Mouse (Mus musculus) retina, adult 2 months (tissue): ENCODE measurements around the gene March1.
A peak's percentile ranks its signal among the peaks of the same experiment; 100 is the strongest.
"Not testable (repeated sequence)": the region's sequence is repeated elsewhere in the genome, so short reads cannot be mapped to it uniquely, and the experiment has no call there.

Source experiments
- DNase-seq: peaks from one replicate; pipeline ENCODE4 v3.0.0-alpha.2; 2012; ENCODE audit warnings: low read depth, low spot score

Gene March1

DNA sequence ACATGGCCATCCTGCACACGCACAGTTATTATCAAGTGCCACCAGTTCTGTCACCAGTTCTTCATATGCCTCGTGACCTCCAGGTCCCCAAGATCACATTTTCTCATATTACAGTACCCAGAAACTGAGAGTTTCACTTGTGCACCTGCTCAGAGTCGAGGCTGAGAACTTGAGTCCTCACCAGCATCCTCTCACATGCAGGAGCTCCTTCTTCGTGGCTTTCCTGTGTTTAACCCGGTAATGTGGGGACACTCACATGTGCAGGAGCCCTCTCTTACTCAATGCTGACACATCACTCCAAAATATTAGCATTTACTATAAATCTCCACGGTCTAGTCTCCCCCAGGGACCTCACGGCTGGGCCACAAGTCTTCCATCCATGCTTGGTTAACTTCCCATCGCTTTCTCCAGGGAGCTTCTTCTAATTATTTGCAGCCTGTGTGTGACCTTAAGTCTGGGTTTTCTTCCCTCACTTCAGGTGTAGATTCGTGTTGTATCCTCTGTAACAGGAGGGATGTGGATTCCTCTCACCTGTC is 792.4 kb downstream of the March1 start:
- no peak for DNase-seq

DNA sequence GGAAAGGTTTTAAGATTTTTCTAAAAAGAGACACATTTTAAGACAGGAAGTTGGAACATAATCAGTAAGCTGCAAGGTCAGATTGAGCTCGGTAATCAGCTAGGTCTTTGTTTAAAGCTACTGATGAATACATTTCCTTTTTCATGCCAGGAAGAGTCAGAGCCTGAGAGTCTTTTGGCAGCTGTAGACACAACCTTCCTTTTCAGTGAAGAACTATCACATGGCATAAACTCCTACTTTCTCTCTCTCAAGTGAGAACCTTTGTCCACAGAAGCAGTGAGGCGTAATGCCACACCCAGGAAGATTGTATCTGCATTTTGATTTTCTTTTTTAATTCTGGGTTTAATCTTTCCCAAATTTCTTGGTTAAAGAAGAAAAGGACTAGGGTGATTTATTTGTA is 795.4 kb downstream of the March1 start:
- no peak for DNase-seq

- DNase-seq, result no peak
Measured at GRCm38 (mm10) chr8:66415234-66415633, 797.5 kb downstream of the March1 start.

- DNase-seq, result not testable (repeated sequence)
Measured at GRCm38 (mm10) chr8:66417591-66417990, 799.9 kb downstream of the March1 start.

DNA sequence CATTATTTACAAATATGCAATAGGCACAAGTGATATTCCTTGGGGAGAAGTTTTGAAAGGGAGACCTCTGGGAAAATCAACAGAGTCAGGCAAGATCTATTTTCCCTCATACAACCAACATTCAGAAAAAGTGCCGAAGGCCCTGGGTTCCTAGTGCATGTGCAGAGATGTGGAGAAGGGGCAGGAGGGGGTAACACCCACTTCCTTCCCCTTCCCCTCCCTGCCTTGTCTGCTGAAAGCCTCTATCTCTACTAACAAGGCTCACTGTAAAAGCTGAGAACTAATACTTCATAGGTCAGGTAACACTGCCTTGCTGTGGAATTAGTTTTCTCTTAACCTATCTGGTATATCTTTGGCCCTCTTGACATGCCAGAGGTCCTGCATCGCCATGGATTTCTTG is 812.9 kb downstream of the March1 start:
- DNase-seq, result no peak

- peak; percentile 66 for DNase-seq
Measured at GRCm38 (mm10) chr8:66433577-66433976, 815.9 kb downstream of the March1 start.

DNA sequence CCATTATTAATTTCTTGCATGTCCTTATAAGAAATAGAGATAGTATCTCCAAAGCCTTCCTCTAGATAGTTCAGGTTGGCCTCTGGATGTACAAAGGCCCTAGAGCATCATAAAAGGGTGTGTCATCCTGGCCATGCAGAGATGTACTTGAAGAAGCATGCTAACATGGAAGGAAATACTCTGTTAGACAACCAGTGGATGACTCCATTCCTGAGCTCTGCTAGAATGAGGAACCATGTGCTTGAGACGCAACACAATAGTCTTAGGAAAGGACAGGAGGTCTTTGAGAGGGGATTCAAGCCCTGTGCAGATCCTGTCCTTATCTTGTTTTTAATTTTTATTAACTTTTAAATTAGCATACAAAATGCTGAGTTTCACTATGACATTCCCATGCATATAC is 819.1 kb downstream of the March1 start:
- no peak for DNase-seq

DNA sequence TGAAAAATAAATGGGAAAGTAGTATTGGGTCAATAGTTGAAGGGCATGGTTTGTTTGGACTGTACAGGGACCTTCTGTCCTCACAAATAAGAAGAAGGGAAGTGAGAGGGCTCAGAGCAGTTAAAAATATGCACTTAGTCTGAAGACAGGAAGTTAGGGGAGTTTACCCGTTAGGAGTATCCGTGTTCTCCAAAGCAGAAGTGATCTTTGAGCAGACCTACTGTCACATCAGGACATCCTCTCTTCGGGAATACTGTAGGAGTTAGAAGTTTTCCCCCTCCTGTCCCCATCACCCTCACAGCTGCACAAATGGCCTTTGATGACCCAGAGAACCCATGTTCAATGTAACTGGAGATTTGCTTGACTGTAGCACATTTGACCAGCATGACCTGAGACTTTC is 820.2 kb downstream of the March1 start:
- DNase-seq, result no peak

DNA sequence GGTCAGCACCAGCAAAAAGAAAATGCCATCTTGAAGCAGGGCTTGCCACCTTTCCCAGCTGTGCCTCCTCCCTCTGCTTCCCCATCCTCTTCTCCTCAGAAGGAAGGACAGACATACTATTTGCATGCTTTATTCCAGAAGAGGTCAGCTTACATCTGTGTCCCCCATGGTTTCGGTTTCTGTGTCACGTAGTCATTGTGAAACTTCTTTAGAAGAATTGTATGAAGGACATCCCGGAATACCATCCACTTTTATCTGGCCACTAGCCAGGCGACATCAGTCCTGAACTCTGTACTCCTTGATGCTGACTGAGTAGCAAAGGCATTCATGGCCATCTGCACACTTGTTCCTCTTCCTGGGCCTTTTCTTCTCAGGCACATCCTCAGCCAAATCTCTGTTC is 820.8 kb downstream of the March1 start:
- no peak for DNase-seq

DNA sequence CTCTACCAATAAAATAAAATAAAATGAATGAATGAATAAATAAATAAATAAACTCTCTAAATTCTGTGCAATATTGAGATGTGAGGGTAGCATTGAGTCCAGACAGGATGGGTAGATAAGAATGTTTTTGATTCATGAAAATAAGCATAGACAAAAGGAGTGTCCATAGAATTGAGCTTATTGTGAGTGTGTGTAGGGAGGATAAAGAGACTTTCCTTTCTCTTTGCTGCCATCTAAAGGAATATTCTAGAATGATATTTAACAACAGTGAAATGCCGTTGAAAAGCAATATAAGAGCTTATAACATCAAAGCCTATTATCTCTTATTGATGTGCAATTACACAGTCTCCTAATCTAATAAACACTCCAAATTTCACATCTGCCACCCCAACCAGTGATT is 823.4 kb downstream of the March1 start:
- no peak for DNase-seq

GRCm38 (mm10) chr8:66442778-66443177 is 825.1 kb downstream of the March1 start:
- DNase-seq, result peak; percentile 40

DNA sequence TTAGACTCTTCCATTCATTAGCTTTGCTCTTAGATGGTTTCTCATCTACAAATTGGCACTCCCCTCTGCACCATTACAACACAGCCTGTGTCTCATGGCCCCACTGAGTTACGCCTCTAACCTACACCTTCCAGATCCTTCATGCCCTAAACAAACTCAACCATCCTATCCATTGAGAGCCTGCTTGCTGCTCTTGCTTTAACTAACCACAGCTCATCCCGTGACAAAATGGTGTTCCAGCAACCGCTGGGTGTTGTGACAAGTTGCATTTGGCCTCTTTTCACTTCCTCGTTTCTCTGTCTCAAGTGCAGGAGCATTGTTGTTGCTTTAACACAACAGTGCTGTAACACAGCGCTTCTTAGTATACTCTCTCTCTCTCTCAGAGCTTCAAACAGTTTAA is 826.4 kb downstream of the March1 start:
- DNase-seq, result no peak

DNA sequence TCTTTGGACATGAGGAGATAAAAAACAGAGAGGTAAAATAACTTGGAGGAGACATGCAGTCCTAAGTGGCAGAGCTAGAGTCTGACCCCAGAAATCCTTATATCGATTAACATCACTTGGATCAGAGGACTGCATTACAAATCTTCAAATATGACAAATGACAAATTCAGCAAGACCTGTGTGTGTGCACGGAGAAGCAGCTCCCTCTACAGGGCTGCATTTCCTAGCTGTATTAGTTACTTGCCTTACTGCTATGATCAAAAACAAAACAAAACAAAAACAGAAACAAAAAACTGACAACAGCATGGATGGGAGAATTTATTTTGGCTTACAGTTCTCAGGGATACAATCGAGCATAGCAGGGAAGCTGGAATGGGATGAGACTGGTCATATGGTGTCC is 827.7 kb downstream of the March1 start:
- no peak for DNase-seq

- no peak for DNase-seq
Measured at GRCm38 (mm10) chr8:66450691-66451090, 833.0 kb downstream of the March1 start.

GRCm38 (mm10) chr8:66457057-66457456 is 839.4 kb downstream of the March1 start:
- DNase-seq, result no peak

- DNase-seq, result no peak
Measured at GRCm38 (mm10) chr8:66469821-66470220, 852.1 kb downstream of the March1 start.

DNA sequence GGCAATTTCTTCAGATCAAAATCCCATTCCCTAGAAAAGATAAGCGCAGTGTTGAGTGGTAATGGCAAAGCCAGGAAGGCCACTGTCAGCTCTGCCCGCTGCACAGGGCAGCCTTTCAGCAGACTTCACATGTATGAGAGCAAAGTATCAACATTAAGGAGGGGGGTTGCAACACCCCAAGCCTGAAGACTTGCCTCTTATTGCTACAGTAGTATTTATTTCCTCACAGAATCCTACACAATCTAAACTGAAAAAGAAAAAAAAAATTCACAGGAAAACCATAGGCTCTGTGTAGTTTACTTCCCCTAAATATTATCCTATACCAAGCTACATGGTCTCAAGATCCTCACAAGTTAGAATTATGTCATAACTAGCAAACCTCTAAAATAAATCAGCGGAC is 859.2 kb downstream of the March1 start:
- no peak for DNase-seq

GRCm38 (mm10) chr8:66486084-66486763 is 868.5 kb downstream of the March1 start, which contains the start of gene Tma16:
Tma16 (minus strand) TSS chr8:66486530.
- peak; percentile 78 for DNase-seq

GRCm38 (mm10) chr8:66488556-66488955 is 870.9 kb downstream of the March1 start:
- DNase-seq, result no peak

GRCm38 (mm10) chr8:66490624-66491023 is 872.9 kb downstream of the March1 start:
- DNase-seq, result no peak

DNA sequence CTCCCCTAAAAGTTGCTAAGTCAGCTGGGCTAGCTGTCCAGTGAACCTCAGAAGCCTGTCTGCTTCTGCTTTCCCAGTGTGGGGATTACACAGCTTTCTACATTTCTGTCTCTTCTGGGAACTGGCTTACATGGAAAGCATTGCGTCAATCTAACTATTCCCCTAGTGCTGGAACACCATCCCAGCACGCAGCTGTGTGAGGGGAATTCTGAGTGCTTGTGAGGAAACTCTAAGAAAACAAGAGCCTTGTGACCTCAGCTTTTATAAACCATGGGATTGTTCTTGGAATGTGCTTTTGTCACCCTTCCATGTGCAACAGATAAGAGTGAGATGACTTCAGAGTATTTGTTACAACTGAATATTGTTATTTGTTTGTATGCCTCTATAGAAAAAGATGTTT is 876.8 kb downstream of the March1 start:
- DNase-seq, result no peak

GRCm38 (mm10) chr8:66495726-66496125 is 878.0 kb downstream of the March1 start:
- peak; percentile 13 for DNase-seq

DNA sequence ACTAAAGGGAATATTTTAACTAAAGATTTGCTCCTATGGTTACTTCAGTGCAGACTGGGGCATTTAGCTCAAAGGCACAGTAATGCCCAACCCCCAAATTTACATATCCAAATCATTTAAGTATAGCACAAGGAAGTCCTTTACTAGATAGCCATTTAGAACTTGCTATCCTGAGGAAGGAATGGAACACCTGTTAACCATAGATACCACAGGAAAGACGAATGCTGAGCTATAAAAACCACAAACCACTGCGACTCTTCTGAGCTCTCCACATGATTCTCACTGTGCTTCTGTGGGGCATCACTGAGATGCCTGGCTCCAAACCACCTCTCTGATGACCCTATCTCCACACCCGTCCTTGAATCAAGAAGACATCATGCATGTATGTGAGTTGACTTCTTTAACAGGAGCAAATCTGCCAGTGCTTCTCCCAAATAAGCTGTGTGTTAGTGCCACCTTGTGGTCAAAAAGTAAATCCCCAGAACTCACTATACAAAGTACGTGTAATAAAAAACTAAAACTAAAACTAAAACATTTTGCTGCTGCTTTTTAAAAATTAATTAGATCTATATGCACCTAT is 879.4 kb downstream of the March1 start:
- DNase-seq, result peak; percentile 25
